Mouse (Mus musculus): ENCODE data around the gene Evi5l.
"Not testable (repeated sequence)": the region's sequence is repeated elsewhere in the genome, so short reads cannot be mapped to it uniquely, and the experiment has no call there.

Evi5l gene

DNA sequence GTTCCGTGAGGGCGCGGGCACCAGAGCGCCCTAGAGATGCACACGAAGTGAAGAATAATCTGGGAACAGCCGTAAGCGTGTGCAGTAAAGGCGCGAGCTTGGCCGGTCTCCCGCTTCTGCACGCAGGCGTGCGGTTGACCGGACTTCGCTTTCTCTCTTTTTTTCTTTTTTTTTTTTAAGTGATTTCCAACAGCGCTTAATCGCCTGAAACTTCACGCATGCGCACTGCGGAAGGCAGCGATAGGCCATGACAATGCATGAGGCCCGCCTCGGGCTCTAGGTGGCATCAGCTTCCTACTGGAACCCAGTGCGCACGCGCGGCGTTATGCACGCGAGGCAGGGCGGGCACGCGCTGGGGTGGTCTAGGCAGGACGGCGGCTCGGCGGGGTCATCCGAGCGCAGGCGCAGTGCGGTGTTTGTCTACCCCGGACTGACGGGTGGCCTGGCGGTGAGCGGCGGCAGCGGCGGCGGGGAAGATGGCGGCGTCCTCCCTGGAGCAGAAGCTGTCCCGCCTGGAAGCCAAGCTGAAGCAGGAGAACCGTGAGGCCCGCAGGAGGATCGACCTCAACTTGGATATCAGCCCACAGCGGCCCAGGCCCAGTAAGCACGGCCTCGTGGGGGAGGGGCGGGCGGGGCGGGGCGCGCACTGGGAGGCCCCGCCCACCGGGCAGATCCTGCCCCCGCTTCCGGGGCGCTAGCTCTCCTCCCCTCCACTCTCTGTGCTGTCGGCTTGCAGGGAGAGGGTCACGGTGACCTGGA lies 72.2 kb downstream of the Evi5l start, which contains the start of the genes Map2k7 and Gm49320:
Gene Map2k7, plus strand, starts transcription at position 307 of the 759 bp plus-strand sequence.
Gene Gm49320, plus strand, starts transcription at position 432 of the 759 bp plus-strand sequence.
- DNase-seq (ENCODE audit: low read depth, low spot score): peak; percentile 100

DNA sequence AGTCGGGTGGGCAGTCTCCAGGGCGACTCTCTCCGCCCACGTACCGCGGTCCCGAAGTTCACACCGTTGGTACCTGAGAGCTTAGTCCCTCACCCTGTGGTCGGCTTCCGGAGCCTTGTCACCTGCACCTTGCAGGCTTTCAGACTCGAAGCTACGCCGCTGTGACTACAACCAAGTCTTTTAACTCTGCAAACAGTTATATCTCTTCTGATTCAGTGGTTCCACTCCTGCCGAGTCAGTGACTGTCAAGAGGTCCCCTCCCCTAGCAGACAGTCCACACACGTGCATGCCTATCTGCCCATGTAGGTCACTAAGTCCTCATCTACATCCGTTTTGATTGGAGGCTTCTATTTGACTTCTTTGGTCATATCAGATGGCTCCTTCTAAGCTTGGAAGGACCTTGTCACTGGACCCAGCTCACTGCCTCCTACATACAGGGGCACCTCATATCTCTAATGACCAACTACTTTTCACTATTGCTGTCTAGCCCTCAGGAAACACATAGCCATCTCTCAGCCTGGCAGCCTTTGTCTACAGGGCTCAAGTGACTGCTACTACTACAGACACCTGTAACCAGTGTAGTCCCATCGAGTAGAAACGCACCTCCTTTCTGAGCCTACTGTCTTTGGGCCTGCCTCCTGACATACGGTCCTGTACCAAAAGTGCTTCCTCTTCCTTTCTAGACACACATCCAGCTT lies 73.0 kb downstream of the Evi5l start:
- no peak for DNase-seq (ENCODE audit: low read depth, low spot score)

DNA sequence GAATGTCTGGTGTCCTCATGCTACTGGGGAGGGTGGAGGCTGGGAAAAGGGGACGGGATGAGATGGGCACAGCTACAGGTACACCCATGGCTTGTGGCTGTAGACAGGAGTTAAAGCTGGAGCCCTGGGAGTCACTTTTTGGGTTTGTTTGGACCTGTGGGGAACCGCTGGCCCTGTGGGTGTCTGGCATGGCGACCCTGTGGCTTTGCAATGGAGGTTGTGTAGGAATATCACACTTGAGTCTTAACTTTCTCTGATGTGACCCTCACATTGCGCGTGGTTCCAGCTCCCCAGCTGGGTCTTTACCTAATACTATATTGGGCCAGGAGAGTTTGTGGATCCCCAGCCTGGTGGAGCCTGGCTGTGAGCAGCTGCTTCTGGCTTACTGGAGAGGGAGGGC lies 78.7 kb downstream of the Evi5l start:
- no peak for DNase-seq (ENCODE audit: low read depth, low spot score)

DNA sequence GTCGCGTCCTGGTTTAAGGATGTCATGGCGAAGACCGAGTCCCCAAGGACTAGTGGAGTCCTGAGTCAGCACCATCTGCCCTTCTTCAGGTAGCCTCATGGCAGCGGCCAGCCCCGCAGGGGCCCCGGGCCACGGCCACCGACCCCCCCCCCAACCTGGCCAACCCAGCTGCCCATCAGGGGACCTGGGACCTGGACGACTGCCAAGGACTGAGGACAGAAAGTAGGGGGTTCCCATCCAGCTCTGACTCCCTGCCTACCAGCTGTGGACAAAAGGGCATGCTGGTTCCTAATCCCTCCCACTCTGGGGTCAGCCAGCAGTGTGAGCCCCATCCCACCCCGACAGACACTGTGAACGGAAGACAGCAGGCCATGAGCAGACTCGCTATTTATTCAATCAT lies 79.4 kb downstream of the Evi5l start:
- no peak for DNase-seq (ENCODE audit: low read depth, low spot score)

DNA sequence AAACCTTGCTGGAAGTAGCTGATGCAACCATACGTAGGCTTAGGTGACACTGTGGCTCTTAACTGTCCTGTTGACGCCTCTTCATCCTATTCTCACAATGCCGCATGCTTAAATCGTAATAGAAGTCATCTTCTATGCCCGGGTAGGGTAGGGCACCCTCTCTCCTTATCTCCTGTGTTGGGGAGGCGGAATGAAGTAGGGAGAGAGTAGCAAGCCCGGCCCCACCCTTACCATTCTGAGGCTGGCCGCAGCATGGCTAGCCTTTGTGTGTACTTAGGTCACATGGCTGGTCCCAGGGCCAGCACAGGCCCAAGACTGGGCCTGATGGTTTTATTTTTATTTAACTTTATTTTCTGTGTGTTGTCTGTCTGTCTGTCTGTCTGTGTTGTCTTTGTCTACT lies 80.9 kb downstream of the Evi5l start:
- DNase-seq (ENCODE audit: low read depth, low spot score): no peak

DNA sequence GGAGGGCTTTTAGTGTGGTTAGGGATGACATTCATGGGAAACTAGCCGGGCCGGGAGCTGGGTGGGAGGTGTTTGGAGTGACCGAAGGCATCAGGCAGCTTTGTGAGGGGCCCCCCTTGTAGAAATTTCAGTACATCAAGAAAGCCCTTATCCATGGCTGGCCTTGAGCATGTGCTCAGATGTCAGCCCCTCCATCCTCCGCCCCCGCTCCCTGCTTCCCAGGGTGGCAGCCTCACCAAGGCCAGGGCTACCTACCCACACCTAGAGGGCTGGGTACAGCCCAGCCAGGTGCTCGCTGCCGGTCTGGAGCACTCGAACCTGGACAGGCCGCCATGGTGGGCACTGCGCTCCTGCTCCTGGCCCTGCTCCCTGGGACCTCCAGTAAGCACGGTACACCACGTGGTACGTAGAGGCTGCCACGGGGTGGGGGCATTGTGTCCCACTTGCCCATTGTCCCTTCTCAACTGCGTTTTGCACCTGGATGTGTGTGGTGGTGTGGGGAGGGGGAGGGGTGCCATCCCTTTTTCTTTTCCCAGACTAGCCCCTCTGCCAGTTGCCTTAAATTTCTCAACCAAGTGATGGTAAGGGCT lies 81.7 kb downstream of the Evi5l start, which contains the start of gene Tgfbr3l:
Gene Tgfbr3l, plus strand, starts transcription at position 264 of the 590 bp plus-strand sequence.
- DNase-seq (ENCODE audit: low read depth, low spot score): no peak

DNA sequence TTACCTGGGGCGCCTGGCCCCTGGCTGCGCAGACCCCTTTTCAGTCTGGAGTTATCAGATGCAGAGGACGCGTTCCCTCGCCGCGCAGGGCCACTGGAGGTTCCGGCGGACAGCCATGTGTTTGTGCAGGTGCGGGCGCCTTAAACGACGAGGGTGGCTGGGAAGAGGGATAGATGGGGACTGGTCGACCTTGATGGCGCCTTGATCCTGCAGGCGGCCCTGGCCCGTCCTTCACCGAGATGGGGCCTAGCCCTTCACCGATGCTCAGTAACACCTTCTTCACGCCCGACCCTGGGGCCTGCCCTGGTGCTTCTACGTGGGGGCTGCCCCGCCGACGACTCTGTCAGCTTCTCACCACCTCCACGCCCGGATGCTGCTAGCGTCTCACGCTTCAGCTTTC lies 82.8 kb downstream of the Evi5l start:
- DNase-seq (ENCODE audit: low read depth, low spot score): peak; percentile 82

DNA sequence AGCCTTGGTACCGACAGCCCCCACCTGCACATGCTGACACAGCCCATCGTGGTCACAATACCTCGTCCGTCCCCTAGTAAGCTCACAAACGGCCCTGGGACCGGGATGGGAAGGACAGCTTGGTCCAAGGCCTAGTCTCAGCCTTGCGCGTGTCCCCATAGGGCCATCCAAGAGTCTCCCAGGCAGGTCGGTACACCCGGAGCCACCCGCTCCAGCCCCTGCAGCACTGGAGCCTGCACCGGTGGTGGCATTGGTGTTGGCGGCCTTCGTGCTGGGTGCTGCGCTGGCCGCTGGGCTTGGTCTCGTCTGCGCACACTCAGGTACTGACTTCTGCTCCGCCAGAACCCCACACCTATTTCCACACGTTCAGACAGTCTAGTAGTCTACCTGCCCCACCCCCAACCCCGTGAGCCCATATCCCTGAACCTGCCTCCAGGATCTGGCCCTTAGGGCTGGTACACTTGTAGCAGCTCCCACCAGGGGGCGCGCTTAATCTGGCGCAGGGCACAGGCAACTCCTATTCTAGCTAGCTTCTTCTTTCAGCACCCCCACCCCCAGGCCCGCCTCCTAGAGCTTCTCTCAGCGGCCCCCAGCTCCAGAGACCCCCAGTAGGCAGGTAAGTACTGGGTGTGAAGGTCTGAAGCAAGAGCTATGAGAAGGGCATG lies 84.1 kb downstream of the Evi5l start:
- peak; percentile 82 for DNase-seq (ENCODE audit: low read depth, low spot score)

DNA sequence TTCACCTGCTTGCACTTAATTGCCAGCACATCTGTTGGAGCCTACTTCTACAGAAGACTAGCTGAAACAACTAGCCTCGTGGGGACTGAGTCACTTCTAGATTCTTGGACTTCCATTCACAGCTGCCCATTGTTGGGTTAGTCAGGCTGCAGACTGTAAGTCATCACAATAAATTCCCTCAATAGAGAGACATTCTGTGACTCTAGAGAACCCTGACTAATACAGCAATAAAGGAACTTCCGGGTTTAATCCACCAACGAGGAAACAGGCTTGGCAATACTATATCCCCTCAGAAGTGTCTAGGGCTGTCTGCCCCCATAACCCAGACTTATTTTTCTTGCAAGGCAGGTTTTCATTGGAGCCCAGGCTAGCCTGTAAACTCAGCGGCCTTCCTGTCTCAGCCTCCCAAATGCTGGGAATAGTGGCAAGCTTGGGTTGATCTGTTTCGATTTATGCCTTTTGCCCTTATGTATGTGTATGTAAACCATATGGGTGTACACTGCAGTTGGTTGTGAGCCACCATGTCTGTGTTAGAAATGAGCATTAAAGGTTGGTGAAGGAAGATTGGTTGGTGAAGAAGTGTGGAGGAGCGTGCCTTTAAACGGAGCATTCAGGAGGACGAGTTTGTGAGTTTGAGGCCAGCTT lies 85.9 kb downstream of the Evi5l start:
- DNase-seq (ENCODE audit: low read depth, low spot score): no peak

DNA sequence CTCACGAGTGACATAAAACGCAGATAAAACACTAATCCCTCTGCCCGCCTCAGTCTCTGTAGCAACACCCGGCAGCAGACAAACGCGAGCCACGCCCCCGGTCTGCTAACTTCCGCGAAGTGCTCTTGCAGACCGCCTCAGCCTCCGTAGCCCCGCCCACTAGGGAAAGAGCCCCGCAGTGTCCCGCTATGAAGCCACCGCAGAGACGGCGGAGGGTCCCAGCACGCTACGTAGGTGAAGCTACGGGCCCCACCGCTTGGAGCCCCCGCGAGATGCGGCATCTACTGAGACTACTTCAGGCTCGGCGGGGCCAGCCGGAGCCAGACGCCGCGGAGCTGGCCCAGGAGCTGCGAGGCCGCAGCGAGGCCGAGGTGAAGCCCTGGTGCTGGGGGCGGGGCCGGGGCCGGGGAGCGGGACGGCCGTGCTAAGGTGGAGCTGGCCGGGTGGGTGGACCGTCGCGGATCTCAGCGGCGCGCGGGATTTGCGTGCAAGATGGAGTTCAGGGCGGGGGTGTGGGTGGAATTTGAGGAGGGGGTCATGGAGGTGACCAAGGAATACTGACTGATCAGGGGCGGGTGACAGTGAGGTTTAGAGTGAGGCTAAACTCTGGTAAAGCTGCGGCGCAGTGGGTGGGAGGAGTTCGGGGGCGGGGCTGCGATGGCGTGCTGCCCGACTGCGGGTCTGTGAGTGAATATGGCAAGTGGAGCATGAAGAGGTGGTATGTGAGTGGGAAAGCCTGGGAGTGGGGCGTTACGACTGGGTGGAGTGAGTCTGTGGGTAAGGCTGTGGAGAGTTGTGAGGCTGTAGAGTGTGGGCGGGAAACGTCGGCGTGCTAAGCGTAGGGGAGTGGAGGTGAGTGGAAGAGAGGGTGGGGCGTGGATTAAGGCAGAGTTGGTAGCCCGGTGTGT lies 86.8 kb downstream of the Evi5l start, which contains the start of gene Snapc2:
Gene Snapc2, plus strand, starts transcription at position 147 of the 908 bp plus-strand sequence.
- peak; percentile 97 for DNase-seq (ENCODE audit: low read depth, low spot score)

DNA sequence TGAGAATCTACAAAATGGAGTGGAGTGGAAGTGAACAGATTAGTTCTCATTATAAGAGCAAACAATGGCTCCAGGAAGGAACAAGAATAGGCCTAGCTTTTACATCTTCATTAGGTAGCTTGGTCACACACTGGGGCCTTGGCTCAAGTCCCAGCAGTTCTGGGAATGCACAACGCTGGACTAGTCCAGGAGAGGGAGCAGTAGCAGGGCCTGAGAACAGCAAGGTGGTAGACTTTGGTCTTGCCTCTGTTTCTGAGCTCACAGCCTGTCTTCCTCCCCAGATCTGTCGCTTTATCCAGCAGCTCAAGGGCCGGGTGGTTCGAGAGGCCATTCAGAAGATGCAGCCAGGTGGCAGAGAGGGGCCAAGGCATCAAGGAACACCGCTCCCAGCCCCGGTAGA lies 87.6 kb downstream of the Evi5l start:
- DNase-seq (ENCODE audit: low read depth, low spot score): peak; percentile 55

DNA sequence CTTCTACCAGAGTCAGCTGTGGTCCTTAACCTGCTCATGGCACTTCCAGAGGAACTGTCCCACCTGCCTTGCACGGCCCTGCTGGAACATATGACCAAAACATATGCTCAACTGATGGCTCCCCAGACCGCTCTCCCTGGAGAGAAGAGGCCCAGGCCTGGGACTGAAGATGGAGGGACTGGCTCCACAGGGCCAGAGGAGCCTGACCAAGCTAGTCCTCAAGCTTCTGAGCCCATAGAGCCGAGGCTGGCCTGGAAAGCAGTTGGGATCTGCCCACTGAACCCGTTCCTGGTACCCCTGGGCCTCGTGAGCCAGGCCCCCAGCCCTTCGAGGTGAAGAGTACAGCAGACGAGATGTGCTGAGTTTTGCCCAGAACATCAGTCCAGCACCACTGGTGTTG lies 89.1 kb downstream of the Evi5l start:
- DNase-seq (ENCODE audit: low read depth, low spot score): not testable (repeated sequence)

DNA sequence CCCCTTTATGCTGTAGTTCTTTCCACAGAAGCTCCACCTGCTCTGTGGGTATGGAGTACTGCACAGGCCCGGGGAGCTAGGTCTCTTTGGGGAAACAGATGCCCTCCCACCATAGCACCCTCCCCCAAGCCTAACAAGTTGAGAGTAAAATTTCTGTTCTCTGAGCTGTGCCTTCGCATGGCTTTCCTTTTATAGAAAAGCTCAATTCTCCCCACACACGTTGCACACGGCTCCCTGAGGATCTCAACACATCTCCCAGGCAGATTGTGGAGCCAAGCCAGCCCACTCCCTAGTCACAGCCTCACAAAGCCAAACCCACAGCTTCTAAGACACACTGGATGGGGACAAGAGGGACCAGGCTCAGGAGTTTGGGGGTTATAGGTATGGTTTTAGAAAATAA lies 90.5 kb downstream of the Evi5l start:
- DNase-seq (ENCODE audit: low read depth, low spot score): no peak

DNA sequence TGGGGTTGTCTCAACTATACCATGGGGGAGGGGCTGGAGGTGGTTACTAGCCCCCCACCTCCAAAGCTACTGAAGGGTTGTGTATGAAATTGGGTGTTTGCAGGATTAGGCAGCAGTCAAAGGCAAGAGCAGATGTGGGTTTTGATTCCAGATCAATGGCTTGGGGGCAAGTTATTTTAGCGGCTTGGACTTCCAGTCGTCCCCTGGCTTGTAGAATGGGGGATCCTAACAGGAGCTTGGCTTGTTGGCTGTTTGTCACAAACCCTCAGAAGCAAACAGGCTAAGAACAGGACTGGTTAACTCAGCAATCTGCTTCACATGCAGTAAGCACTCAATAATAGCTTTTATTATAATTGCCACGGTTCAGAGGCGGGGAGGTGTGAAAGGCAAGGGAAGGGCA lies 91.0 kb downstream of the Evi5l start:
- DNase-seq (ENCODE audit: low read depth, low spot score): no peak

DNA sequence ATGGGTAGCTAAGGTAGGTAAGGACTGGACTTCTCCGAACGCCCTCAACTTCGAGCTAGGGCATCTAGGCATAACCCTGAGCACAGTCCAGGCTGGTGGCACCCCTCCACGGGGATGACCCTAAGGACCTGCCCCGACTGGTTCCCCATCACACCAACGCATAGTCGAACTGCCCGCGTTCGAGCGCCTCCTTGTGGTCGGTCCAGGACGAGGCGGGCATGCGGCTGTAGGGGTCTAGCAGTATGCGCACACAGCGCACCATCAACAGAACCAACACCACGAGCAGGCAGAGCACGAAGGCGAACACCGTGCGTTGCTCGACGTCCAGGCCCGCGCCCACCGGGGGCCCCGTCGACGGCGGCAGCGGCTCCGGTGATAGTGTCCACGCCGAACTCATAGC lies 91.9 kb downstream of the Evi5l start:
- peak; percentile 91 for DNase-seq (ENCODE audit: low read depth, low spot score)

DNA sequence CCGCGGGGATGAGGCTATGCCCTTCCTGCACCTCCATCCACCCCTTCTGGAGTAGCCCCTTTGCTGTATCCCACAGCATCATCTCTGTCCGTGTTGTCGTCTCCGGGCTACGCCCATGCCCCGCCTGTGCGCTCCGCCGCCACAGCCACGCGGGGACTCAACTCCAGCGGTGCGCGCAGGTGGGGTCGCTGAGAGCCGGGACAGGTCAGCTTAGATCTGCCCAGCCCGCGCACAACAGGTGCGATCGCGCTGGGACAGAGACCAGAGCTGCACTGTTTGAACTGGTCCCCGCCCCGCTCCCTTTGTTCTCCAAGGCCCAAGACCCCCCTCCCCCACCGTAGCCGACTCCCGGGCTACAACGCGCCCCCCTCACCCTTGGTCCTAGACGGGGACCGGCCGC lies 92.3 kb downstream of the Evi5l start:
- no peak for DNase-seq (ENCODE audit: low read depth, low spot score)

DNA sequence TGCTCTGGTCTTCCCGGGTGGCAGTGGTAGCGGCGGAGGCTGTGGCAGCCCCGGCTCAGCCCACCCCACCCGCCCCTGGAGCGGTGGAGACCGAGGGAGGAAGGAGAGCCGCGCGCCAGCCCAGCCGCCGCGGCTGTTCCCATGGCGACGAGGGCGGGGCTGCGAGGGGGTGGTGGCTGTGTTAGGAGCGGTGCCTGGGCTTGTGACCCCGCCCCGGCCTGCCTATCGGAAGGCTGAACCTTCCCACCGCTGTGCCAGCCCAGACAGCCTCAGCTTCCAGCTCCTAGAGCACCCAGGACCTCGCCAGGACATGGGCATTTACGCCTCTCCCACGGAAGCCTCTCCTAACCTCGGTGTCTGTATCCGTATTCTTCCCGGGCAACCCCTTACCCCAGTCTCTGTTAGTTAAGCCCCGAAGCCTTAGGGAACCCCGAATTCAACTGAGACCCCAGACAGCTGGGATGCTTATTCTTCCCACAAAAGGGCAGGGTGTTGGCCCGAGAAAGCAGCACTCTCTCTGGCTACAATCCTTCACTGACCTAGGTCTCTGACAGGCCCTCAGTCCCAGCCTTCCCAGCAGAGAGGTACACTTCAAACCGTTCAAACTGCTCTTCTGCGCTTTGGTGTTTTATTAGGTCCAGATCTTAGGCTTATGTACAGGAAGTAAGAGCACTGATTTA lies 92.9 kb downstream of the Evi5l start, which contains the start of gene Ctxn1:
Gene Ctxn1, minus strand, starts transcription at position 150 of the 680 bp plus-strand sequence.
- DNase-seq (ENCODE audit: low read depth, low spot score): peak; percentile 98

DNA sequence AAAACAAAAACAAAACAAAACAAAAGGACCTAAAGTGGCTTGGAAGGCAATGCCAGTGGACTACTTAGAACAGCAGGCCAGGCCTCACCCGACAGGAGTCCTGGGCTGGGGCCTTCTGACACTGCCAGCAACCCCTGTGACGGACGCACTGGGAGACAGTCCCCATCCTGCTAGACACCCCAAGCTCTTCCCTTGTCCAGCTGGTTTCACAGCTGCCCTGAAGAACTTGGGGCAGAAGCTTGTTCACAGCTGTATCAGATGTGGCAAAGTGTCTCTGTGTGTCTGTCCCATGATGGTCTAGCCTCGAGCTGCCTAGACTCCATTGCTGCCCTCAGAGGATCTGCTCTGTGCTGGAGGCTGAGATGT lies 93.4 kb downstream of the Evi5l start:
- DNase-seq (ENCODE audit: low read depth, low spot score): no peak

Data from ZHBTc4 (cell line).